ENCODE assay signal across 8 mouse cellular contexts in the genomic region with DNA sequence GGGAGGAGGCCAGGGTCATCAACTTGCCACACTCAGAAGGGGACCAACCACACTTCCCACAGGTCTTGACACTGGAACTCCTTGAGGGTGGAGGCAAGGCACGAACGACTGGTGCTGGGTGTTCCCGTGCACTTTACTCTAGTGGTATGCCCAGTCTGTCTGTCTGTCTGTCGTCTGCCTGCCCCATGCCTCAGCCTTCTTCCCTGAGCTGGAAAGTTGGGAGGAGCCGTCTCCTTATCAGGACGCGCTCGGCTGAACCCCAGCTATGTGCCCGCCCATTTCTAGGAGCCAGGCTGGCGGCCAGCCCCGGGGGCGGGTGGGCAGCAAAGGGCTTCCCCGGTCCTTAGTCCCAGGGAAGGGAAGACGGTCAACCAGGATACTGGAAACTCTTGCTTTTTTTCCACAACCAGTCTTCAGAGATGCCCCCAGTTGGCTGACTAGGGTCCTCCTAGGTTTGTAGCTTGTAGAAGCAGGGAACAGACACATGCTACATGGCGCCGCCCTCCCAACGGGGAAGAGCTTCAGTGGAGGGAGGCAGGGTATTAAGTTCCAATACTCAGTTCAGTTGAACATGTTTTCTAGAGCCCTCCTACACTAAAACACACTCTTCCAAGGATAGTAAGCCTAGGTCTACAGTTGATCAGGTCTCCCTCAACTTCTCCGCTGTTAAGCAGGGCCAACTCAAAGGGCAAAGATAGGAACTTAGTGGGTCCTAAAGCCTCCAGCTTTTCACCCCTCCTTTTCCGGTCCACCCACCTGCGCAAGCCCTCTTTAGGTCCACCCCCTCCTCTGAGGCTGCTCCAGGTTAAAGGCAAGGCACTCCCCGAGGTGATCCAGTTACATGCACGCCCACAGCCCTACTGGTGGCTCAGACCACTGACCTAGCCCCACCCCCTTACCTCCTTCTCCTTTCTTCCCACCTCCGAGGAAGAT. TPM values are rescaled to one million over a fixed set of nuclear protein-coding genes. Genes with fewer than 3 reads are reported as not detected.
A peak's percentile ranks its signal among the peaks of the same experiment; 100 is the strongest.
DNase-seq lines count a peak whose midpoint lies in the region; ATAC-seq and TF ChIP-seq lines count a peak whose summit lies in the region.

No protein-coding gene starts in this region.

- DNase-seq in brain, adult 2 months (ENCODE audit: low read depth, low spot score): peak; percentile 3
- DNase-seq in liver, postnatal 0 days: peak; percentile 68
- peak; percentile 83 for DNase-seq in retina, embryonic 14.5 days (ENCODE audit: low spot score)
- no peak for DNase-seq in MN1 (ENCODE audit: low spot score)
- no peak for DNase-seq in layer of hippocampus, adult 9-11 months

- ATAC-seq in granulocyte monocyte progenitor cell, adult 5-6 weeks (replicated peaks; ENCODE audit: poor library complexity, severe bottlenecking): peak; percentile 23
- ATAC-seq in intestine, embryonic 15.5 days: peak; percentile 68
- peak; percentile 2; the same call in 1 of the 2 replicates for ATAC-seq in liver, postnatal 0 days

- peak overlapping the region; percentile 56 for H3K9ac ChIP-seq in ES-Bruce4 (ENCODE audit: low read depth, poor library complexity, severe bottlenecking)
- peak overlapping the region; percentile 97 for H3K9ac ChIP-seq in intestine, embryonic 15.5 days
- peak overlapping the region; percentile 53 for H3K9ac ChIP-seq in liver, postnatal 0 days (replicated peaks)

- no peaks in the 10 kb centered on the region for H3K9me3 ChIP-seq in ES-Bruce4 (replicated peaks; ENCODE audit: control insufficient read depth, insufficient read depth, low read length, poor library complexity, severe bottlenecking)
- no peaks in the 10 kb centered on the region for H3K9me3 ChIP-seq in intestine, embryonic 15.5 days
- no peaks in the 10 kb centered on the region for H3K9me3 ChIP-seq in liver, postnatal 0 days (ENCODE audit: low read length)

- H3K27me3 ChIP-seq in ES-Bruce4 (ENCODE audit: control insufficient read depth, insufficient read depth, low read length, poor library complexity, severe bottlenecking): peaks cover 14% of the 10 kb centered on the region
- no peaks in the 10 kb centered on the region for H3K27me3 ChIP-seq in intestine, embryonic 15.5 days (replicated peaks)
- peaks cover 49% of the 10 kb centered on the region for H3K27me3 ChIP-seq in liver, postnatal 0 days (ENCODE audit: insufficient read depth, low read length)

- H3K27ac ChIP-seq in ES-Bruce4 (ENCODE audit: insufficient read depth, low read length): peak overlapping the region; percentile 67
- H3K27ac ChIP-seq in intestine, embryonic 15.5 days: peak overlapping the region; percentile 93
- peak overlapping the region; percentile 62 for H3K27ac ChIP-seq in liver, postnatal 0 days (ENCODE audit: low read depth)

- TF ChIP-seq CTCF in ES-Bruce4 (IDR thresholded peaks at IDR 0.05; ENCODE audit: low read depth, low read length): no peak
- no peak for TF ChIP-seq CTCF in liver, postnatal 0 days (IDR thresholded peaks at IDR 0.05; ENCODE audit: low read depth)

- WGBS in intestine, embryonic 15.5 days: 3% methylated on average over 23 of the region's 23 CpGs
- 6% methylated on average over 23 of the region's 23 CpGs for WGBS in liver, postnatal 0 days (ENCODE audit: insufficient replicate concordance)

- no peak for TF ChIP-seq POLR2A in ES-Bruce4 (IDR thresholded peaks at IDR 0.05; ENCODE audit: insufficient read depth, low read length)

- H3K4me3 ChIP-seq in ES-Bruce4 (ENCODE audit: low read depth, low read length): peak overlapping the region; percentile 48
- peak overlapping the region; percentile 91 for H3K4me3 ChIP-seq in intestine, embryonic 15.5 days (replicated peaks)
- H3K4me3 ChIP-seq in liver, postnatal 0 days (ENCODE audit: low read depth, low read length): peak overlapping the region; percentile 62

- peaks cover 3% of the 10 kb centered on the region for H3K4me1 ChIP-seq in ES-Bruce4 (ENCODE audit: control insufficient read depth, insufficient read depth, low read length)
- peaks cover 43% of the 10 kb centered on the region for H3K4me1 ChIP-seq in intestine, embryonic 15.5 days (replicated peaks)
- peaks cover 48% of the 10 kb centered on the region for H3K4me1 ChIP-seq in liver, postnatal 0 days (ENCODE audit: insufficient read depth)

- H3K36me3 ChIP-seq in ES-Bruce4 (ENCODE audit: control insufficient read depth, insufficient read depth, low read length, poor library complexity, severe bottlenecking): no peaks in the 10 kb centered on the region
- H3K36me3 ChIP-seq in intestine, embryonic 15.5 days: no peaks in the 10 kb centered on the region
- no peaks in the 10 kb centered on the region for H3K36me3 ChIP-seq in liver, postnatal 0 days (replicated peaks; ENCODE audit: insufficient read depth, low read length)

- H3K4me2 ChIP-seq in intestine, embryonic 15.5 days (replicated peaks): peak overlapping the region; percentile 92
- H3K4me2 ChIP-seq in liver, postnatal 0 days (ENCODE audit: low read depth, low read length): peak overlapping the region; percentile 98

- peak; percentile 60; the same call in 1 of the 2 replicates for TF ChIP-seq EP300 in ES-Bruce4 (IDR thresholded peaks at IDR 0.05; ENCODE audit: insufficient read depth, low read depth, low read length)
- no peak for TF ChIP-seq EP300 in liver, postnatal 0 days (IDR thresholded peaks at IDR 0.05; ENCODE audit: low read depth)

RNA-seq across cellular contexts. Expression of a gene that starts 3.7 kb away (rescaled TPM):
- 2.7 and 4.7 TPM in 2 replicates for polyA plus RNA-seq in ES-Bruce4 (2011; ENCODE audit: insufficient read depth, insufficient read length, low read depth, missing spikeins)
- total RNA-seq in granulocyte monocyte progenitor cell, adult 5-6 weeks (2014; fragmentation: Nextera tagmentation): 0.56 and 1.4 TPM in 2 replicates
- 1.3 and 1.7 TPM in 2 replicates for total RNA-seq in granulocyte monocyte progenitor cell, adult 5-6 weeks (2017)
- polyA plus RNA-seq in intestine, embryonic 15.5 days (2015; fragmentation: Nextera tagmentation; extraction: Ambion mirVana): 11.9 and 13.0 TPM in 2 replicates
- polyA plus RNA-seq in liver, postnatal 0 days (2015; fragmentation: Nextera tagmentation; extraction: Ambion mirVana): 1.8 and 2.9 TPM in 2 replicates

Comparison
In these comparisons a context has a peak if more than half of its experiments do, and no peak if none do; other contexts are left out.
1. DNase-seq: peak in brain, adult 2 months (single experiment), liver, postnatal 0 days (single experiment) and retina, embryonic 14.5 days (single experiment); none in MN1 (single experiment) and layer of hippocampus, adult 9-11 months (single experiment).
2. ATAC-seq: peak in every context shown above with its lines; median percentile 68 in intestine, embryonic 15.5 days; 23 in granulocyte monocyte progenitor cell, adult 5-6 weeks; 2 in liver, postnatal 0 days.
3. Peak in every context shown above with its lines, with median percentiles within 50 percentile points of each other: H3K27ac ChIP-seq, H3K4me3 ChIP-seq and H3K9ac ChIP-seq.